Mouse (Mus musculus) liver, embryonic 14.5 days (tissue): ENCODE measurements around the gene Rara. TPM values are rescaled to one million over a fixed set of nuclear protein-coding genes. Genes with fewer than 3 reads are reported as not detected.
A peak's percentile ranks its signal among the peaks of the same experiment; 100 is the strongest.

Experiments used
- ATAC-seq: fragments of 200-750 bp; cut with Nextera tagmentation; 2 replicates; pipeline ENCODE4 v1.8.0; 2017; ENCODE audit warnings: moderate number of reproducible peaks, mild to moderate bottlenecking, moderate library complexity; ENCODE audit not compliant: insufficient read depth
- DNase-seq, 3 experiments: peaks; one replicate each; pipeline ENCODE4 v3.0.0-alpha.2; 2012 to 2013; ENCODE audit warnings: low read depth in 3 of 3, low spot score in 3 of 3
- H3K27ac ChIP-seq: fragments of 300-500 bp; sonication (generic); 2 replicates; pipeline ENCODE4 v1.5.1; 2014; ENCODE audit warnings: moderate library complexity, mild to moderate bottlenecking, control low read depth, inconsistent platforms
- H3K27me3 ChIP-seq: fragments of 300-500 bp; sonication (generic); 2 replicates; pipeline ENCODE4 v1.6.1; 2014; ENCODE audit warnings: mild to moderate bottlenecking, low read length, moderate library complexity; ENCODE audit not compliant: control insufficient read depth, insufficient read depth
- H3K36me3 ChIP-seq: fragments of 300-500 bp; sonication (generic); replicated peaks from 2 replicates; pipeline ENCODE4 v1.6.1; 2014; ENCODE audit warnings: low read depth; ENCODE audit not compliant: control insufficient read depth, insufficient read depth
- H3K4me1 ChIP-seq, 2 experiments: fragments of 200-500 bp in 1 of 2; fragments of 300-500 bp in 1 of 2; sonication (generic) in 1 of 2; replicated peaks; 2 replicates each; pipeline ENCODE4 v1.6.1; 2012 to 2014; ENCODE audit warnings: antibody characterized with exemption in 1 of 2, inconsistent platforms in 1 of 2, low read length in 1 of 2; ENCODE audit not compliant: control insufficient read depth in 2 of 2, insufficient read depth in 2 of 2
- H3K4me2 ChIP-seq: fragments of 300-500 bp; sonication (generic); 2 replicates; pipeline ENCODE4 v1.6.1; 2014; ENCODE audit warnings: low read depth, mild to moderate bottlenecking, control low read depth, moderate library complexity
- H3K4me3 ChIP-seq, 2 experiments: fragments of 200-500 bp in 1 of 2; fragments of 300-500 bp in 1 of 2; sonication (generic) in 1 of 2; 2 replicates each; pipeline ENCODE4 v1.5.1; 2012 to 2014; ENCODE audit warnings: low read depth in 2 of 2, low read length in 2 of 2, mild to moderate bottlenecking in 2 of 2, control low read depth in 1 of 2, inconsistent platforms in 1 of 2, moderate library complexity in 1 of 2; ENCODE audit not compliant: insufficient read depth in 1 of 2
- H3K9ac ChIP-seq: fragments of 300-500 bp; sonication (generic); replicated peaks from 2 replicates; pipeline ENCODE4 v1.6.1; 2014; ENCODE audit warnings: mild to moderate bottlenecking, control low read depth, moderate library complexity
- H3K9me3 ChIP-seq: fragments of 300-500 bp; sonication (generic); 2 replicates; pipeline ENCODE4 v1.6.1; 2016; ENCODE audit warnings: low read length, mixed read lengths; ENCODE audit not compliant: control insufficient read depth
- CTCF ChIP-seq: IDR thresholded peaks from 2 replicates; pipeline ENCODE4 v1.5.1; 2016; ENCODE audit warnings: antibody characterized with exemption, low read depth, control low read depth
- EP300 ChIP-seq: IDR thresholded peaks from 2 replicates; pipeline ENCODE4 v1.6.1; 2016; ENCODE audit warnings: antibody characterized with exemption, low read depth
- WGBS: fragments of 180-500 bp; shearing (Covaris S2); extraction: QIAGEN DNeasy Blood & Tissue Kit; methylation state at CpG from one replicate; pipeline ENCODE4 v1.1.7; 2014; ENCODE audit not compliant: insufficient replicate concordance; 5-methylcytosine and 5-hydroxymethylcytosine counted together
- polyA plus RNA-seq, 2 experiments: library from polyadenylated mRNA; depleted of rRNA in 1 of 2; stranded (reverse) in 1 of 2; unstranded in 1 of 2; fragments of >200 nt; fragmentation: Nextera tagmentation in 1 of 2; extraction: Ambion mirVana in 1 of 2; gene quantifications; 2 replicates each; pipeline versions ENCODE4 v1.2.1 to v1.2.3; 2012 to 2014

Rara gene
- polyA plus RNA-seq, 2 experiments: 1.9 to 3.2 TPM

DNA sequence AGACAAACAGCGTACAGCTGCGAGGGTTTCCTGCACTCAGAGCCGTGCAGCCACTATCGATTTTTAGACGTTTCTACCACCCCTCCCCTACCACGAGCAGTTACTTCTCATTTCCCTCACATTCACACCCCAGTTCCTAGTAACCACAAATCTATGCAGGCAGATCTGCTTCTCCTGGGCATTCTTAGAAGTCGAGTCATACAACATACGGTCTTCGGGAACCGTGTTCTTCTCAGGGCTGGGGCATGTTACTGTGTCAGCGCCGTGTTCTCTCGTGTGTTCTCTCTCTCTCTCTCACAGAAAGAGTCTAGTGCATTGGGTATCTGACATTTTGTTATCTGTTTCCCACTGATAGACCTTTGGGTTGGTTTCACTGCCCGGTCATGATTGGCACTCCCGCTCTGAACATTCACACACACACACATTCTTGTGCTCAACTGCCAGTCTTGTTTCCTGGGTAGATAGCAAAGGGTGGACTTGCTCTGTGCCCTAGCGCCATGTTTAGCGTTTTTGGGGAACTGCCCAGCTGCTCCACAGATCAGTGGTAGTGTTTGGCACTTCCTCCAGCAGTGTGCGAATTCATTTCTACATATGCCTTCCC lies 20.5 kb downstream of the Rara start:
- Histone ChIP-seq H3K27me3 (no peaks in the 10 kb centered on the region), H3K9me3 (no peaks in the 10 kb centered on the region), H3K4me2 (peak overlapping the region; percentile 40), H3K36me3 (no peaks in the 10 kb centered on the region), H3K4me3 (no peak overlapping the region), H3K9ac (no peak overlapping the region), H3K27ac (no peak overlapping the region), H3K4me1 (peaks cover 0 to 49% of the 10 kb centered on the region in 2 experiments; a peak in 3 of 4 replicates)
- TF ChIP-seq CTCF: no peak
- TF ChIP-seq EP300: 0 out of 2 replicates have a peak, but pooled peaks have one; percentile 10
- 5% methylated on average over 18 of the region's 18 CpGs for WGBS
- ATAC-seq (peak; percentile 19; the same call in 1 of the 2 replicates), DNase-seq (peak in 1 of 3 experiments; percentile 54)

DNA sequence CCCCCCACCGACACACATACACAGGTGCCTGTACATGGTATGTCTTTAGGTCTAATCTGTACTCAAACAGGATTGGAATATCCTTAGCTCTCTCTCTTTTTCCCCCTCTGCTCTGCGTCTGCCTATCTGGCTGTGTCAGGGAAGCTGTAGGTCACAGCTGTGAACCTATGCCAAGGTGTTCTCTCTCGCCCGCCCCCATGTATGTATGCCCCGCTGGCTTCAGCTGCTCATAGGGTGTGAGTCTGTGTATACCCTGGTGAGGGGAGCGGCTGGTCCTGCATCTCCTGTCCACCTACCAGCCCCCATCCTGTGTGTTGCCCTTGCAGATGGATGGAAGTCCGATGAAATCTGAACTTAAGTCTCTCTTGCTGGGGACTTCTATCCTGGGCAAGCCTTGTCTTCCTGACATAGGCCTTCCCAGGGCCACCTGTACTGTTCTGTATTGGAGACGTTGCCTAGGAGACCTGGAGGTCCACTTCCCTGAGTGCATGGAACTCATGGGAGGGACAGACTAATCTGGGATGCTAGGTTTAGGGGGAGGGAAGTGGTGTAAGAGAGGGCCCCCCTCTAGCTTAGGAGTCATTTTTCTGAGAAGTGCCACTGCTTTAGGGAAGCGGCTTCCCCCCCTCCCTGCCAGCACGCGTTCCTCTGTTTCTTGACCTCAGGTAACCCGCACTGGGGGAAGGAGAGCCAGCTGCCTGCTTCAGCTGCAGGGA lies 21.8 kb downstream of the Rara start:
- ATAC-seq: no peak
- no peak overlapping the region for H3K27ac ChIP-seq
- H3K9ac ChIP-seq: no peak overlapping the region
- no peak overlapping the region for H3K4me2 ChIP-seq
- no peaks in the 10 kb centered on the region for H3K27me3 ChIP-seq
- no peak overlapping the region for H3K4me3 ChIP-seq
- DNase-seq: no peak
- no peaks in the 10 kb centered on the region for H3K9me3 ChIP-seq
- 58% methylated on average over 11 of the region's 12 CpGs for WGBS
- no peak for TF ChIP-seq CTCF
- peaks cover 3 to 45% of the 10 kb centered on the region in 2 experiments; a peak in 3 of 4 replicates for H3K4me1 ChIP-seq
- no peaks in the 10 kb centered on the region for H3K36me3 ChIP-seq

DNA sequence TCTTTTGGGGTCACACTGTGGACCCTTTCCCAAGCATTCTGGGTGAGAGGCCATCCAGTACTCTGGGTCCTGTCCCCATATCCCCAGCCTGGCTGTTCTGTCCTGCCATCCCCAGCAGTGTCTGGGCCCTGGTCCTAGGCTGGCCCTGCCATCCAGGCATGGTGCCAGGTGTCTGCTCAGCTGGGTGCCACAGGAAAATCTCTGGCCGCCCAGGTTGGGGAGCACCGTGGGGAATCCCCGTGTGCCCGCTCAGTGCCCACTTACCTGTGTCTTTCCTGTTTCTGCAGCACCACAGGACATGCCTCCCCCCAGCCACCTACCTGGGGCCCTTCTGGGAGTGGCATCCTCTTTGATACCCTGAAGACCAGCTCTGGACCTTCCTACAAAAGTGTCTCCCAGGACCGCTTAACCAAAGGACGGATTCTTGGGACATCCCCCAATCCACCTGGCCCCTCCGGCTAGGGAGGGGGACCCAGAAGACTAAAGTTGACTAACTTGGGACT lies 22.4 kb downstream of the Rara start:
- H3K4me1 ChIP-seq: peaks cover 4 to 44% of the 10 kb centered on the region in 2 experiments
- DNase-seq (no peak), ATAC-seq (no peak)
- no peaks in the 10 kb centered on the region for H3K9me3 ChIP-seq
- H3K9ac ChIP-seq: no peak overlapping the region
- 83% methylated on average over 7 of the region's 7 CpGs for WGBS
- no peak for TF ChIP-seq CTCF
- TF ChIP-seq EP300: no peak
- H3K36me3 ChIP-seq: no peaks in the 10 kb centered on the region
- H3K27me3 ChIP-seq: no peaks in the 10 kb centered on the region
- no peak overlapping the region for H3K4me3 ChIP-seq
- no peak overlapping the region for H3K4me2 ChIP-seq
- no peak overlapping the region for H3K27ac ChIP-seq

DNA sequence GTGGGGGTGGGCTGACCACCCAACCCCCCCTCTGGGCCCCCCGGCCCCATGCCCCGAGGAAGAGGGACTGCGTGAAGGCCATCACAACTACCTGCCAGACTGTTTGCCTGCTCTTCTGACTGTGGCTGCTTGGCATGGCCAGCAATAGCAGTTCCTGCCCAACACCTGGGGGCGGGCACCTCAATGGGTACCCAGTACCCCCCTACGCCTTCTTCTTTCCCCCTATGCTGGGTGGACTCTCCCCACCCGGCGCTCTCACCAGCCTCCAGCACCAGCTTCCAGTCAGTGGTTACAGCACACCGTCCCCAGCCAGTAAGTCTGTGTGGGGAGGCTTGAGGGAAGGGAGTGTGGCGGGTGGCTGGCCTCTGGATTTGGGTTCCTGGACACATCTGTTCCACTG lies 22.9 kb downstream of the Rara start:
- WGBS: 73% methylated on average over 9 of the region's 9 CpGs
- Histone ChIP-seq H3K27me3 (no peaks in the 10 kb centered on the region), H3K27ac (no peak overlapping the region), H3K4me2 (no peak overlapping the region), H3K4me3 (no peak overlapping the region), H3K9me3 (no peaks in the 10 kb centered on the region), H3K4me1 (peaks cover 4 to 42% of the 10 kb centered on the region in 2 experiments), H3K36me3 (no peaks in the 10 kb centered on the region), H3K9ac (no peak overlapping the region)
- DNase-seq (no peak), ATAC-seq (no peak)
- TF ChIP-seq EP300 (no peak), CTCF (no peak)
